Mouse (Mus musculus): ENCODE data around the gene Slc25a13. TPM values are rescaled to one million over a fixed set of nuclear protein-coding genes. Genes with fewer than 3 reads are reported as not detected.

Slc25a13 gene
- polyA plus RNA-seq, 1 experiment from 2014 or later = 25.7 TPM

DNA sequence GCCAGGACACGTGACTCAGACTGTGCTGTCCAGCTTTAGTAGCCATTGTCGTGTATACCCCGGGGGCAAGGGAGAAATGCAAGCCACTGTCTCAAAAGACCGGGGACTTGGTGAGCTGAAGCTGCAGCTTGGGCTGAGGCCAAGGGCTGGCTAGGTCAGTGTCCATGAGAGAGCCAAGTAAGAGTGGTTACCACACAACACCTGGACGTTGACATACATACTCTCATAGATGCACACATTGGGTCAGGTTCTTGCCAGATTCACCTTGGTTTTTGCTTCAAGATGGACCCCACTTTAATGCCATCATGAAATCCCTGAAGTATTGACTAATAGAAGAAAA is 283 bp upstream of the Slc25a13 start:
- ATAC-seq (ENCODE audit: low FRiP score, low read depth) = no peak
- no peaks in the 10 kb centered on the region for H3K27me3 ChIP-seq
- 15% methylated on average over 5 of the region's 5 CpGs for WGBS
- H3K9ac ChIP-seq = peak overlapping the region; percentile 83
- H3K27ac ChIP-seq = 0 out of 2 replicates have a peak overlapping the region, but pooled peaks have one; percentile 44
- no peaks in the 10 kb centered on the region for H3K36me3 ChIP-seq
- peak overlapping the region; percentile 88 for H3K4me2 ChIP-seq (replicated peaks)
- peaks cover 32% of the 10 kb centered on the region for H3K4me1 ChIP-seq
- H3K4me3 ChIP-seq = peak overlapping the region; percentile 73
- H3K9me3 ChIP-seq = no peaks in the 10 kb centered on the region

DNA sequence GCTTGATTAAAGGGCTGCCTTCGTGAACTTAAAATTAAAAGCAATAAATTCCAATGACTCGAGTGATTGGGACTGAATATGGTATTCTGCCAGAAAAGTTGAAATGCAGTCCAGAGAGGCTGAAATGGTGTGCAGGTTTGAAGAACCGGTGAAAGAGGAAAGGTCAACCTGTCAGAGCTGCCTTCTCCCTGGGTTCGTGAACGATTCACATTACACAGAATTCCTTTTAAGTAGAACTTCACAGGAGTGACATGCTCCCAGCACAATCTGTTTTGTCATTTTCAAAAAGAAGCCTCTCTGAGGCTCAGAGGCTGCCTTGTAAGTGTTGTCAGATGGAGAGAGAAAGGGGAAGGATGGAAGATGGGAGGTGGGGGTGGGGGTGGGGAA is 860 bp downstream of the Slc25a13 start:
- H3K4me1 ChIP-seq = peaks cover 31% of the 10 kb centered on the region
- no peaks in the 10 kb centered on the region for H3K27me3 ChIP-seq
- WGBS = 10% methylated on average over 5 of the region's 5 CpGs
- no peaks in the 10 kb centered on the region for H3K36me3 ChIP-seq
- no peaks in the 10 kb centered on the region for H3K9me3 ChIP-seq
- H3K9ac ChIP-seq = peak overlapping the region; percentile 83
- no peak for ATAC-seq (ENCODE audit: low FRiP score, low read depth)
- H3K27ac ChIP-seq = 0 out of 2 replicates have a peak overlapping the region, but pooled peaks have one; percentile 44
- peak overlapping the region; percentile 73 for H3K4me3 ChIP-seq
- peak overlapping the region; percentile 88 for H3K4me2 ChIP-seq (replicated peaks)

DNA sequence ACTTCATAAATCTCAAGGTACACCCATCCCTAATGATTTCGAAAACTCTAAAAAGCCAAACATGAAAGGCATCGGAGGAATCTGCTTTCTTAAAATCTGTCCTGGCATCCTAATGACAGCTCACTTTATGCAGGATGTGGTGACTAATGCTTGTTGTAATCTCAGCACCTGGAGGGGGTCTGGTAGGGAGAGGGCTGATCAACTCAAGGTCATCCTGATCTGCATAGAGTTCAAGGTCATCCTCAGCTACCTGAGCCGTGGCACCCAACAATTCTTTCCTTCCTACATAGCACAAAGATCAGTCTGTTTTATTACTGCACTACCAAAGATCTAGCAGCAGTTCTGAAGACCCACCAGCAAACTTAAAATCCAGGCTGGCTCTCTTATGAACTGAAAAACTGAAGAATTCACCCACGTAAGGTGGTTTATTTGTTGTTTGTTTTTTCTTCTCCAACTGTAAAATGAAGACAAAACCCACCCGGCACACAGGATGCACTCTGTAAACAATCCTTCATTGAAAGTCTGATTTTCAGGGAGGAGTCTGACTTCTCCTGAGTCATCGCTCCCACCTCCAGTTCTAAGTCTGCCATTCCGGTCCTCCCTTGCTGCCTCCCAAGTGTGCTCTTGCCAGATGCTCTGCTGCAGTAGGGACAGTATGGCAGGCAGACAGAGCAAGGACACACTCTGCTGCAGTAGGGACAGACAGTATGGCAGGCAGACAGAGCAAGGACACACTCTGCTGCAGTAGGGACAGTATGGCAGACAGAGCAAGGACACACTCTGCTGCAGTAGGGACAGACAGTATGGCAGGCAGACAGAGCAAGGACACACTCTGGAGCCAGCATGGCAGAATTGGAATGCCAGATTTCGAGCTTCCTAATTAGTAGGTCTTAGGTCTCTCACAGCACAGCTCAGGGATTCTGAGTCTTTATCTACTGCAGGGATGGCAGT is 4.3 kb downstream of the Slc25a13 start:
- Histone ChIP-seq H3K4me3 (no peak overlapping the region), H3K9me3 (no peaks in the 10 kb centered on the region), H3K27me3 (no peaks in the 10 kb centered on the region), H3K4me1 (peaks cover 21% of the 10 kb centered on the region), H3K36me3 (0 out of 2 replicates have a peak, but pooled peaks cover 4% of the 10 kb centered on the region), H3K27ac (no peak overlapping the region), H3K9ac (no peak overlapping the region), H3K4me2 (replicated peaks) (no peak overlapping the region)
- ATAC-seq (ENCODE audit: low FRiP score, low read depth) = no peak
- WGBS = 80% methylated on average over 8 of the region's 8 CpGs

DNA sequence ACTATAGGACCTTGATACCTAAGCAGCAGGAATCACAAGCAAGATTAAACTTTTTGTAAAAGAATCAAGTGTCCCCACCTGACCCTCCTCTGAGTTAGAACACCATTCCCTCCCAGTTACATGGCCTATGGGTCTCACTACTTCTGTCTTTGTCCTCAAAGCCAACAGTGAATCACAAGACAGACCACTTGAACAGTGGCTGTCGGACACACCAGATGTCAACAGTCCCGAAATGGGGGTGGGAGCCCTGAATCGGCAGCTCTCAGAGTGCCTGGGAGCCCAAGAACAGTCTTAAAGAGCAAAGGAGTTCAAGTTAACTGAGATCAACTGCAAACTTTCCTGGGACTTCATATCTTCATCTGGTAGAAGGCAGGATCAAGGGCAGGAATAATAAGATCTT is 5.0 kb downstream of the Slc25a13 start:
- 0 out of 2 replicates have a peak, but pooled peaks cover 5% of the 10 kb centered on the region for H3K36me3 ChIP-seq
- no peaks in the 10 kb centered on the region for H3K27me3 ChIP-seq
- H3K4me2 ChIP-seq (replicated peaks) = no peak overlapping the region
- no peaks in the 10 kb centered on the region for H3K9me3 ChIP-seq
- H3K9ac ChIP-seq = no peak overlapping the region
- no peak for ATAC-seq (ENCODE audit: low FRiP score, low read depth)
- no peak overlapping the region for H3K4me3 ChIP-seq
- H3K27ac ChIP-seq = no peak overlapping the region
- H3K4me1 ChIP-seq = peaks cover 17% of the 10 kb centered on the region
- WGBS = 78% methylated on average over 3 of the region's 3 CpGs

DNA sequence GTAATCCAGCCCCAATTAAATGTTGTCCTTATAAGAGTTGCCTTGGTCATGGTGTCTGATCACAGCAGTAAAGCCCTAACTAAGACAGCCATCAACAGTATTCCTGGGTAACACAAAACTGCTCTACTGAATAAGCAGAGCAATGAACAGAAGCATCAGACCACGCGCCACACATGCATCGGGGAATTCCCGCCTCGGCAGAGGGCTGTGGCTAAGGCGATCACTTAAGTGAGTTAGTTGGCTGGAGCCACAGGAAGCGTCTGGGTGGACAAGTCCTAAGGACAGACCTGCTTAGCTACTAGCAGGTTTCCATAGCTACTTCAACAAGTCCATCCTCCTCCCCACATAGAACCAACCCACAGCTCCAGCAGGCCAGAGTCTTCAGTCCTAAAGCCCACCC is 6.3 kb downstream of the Slc25a13 start:
- WGBS = 96% methylated on average over 7 of the region's 7 CpGs
- ATAC-seq (ENCODE audit: low FRiP score, low read depth) = no peak
- H3K36me3 ChIP-seq = 0 out of 2 replicates have a peak, but pooled peaks cover 5% of the 10 kb centered on the region
- H3K9ac ChIP-seq = no peak overlapping the region
- H3K4me2 ChIP-seq (replicated peaks) = no peak overlapping the region
- H3K27ac ChIP-seq = no peak overlapping the region
- no peaks in the 10 kb centered on the region for H3K9me3 ChIP-seq
- no peaks in the 10 kb centered on the region for H3K27me3 ChIP-seq
- H3K4me3 ChIP-seq = no peak overlapping the region
- peaks cover 8% of the 10 kb centered on the region for H3K4me1 ChIP-seq

DNA sequence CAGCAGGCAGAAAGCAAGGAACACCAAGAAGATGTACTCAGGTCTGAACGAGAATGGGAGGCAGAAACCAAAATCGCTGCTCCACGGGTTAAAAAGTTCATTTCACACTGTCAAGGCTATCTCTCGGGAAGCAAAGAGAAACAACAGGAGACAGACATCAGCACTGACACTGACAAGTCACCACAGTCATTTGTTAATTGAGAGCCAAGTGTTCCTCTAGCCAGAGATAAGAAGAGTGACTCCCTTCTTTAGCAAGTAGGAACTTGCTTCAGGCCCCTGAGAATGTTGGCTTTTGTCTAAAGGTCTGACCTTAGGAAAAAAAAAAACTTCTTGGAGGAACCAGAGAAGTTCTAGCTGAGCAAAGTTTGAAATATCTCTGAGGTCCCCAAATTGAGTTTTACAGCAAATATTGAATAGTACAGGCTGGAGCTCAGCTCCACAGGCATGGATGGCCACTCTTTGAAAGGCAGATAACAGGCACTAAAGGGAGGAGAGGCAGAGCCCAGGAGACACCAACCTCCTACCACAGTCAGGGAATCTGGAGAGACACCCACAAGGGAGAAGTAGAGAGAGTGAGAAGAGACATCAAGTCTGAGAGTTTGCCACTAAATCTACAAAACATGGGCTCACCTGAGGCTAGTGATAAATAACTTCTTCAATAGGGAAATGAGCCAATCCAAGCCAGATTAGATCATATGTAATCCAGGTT is 8.5 kb downstream of the Slc25a13 start:
- H3K4me1 ChIP-seq = peaks cover 6% of the 10 kb centered on the region; the same call in 1 of the 2 replicates
- H3K9me3 ChIP-seq = no peaks in the 10 kb centered on the region
- no peak overlapping the region for H3K9ac ChIP-seq
- no peak overlapping the region for H3K4me2 ChIP-seq (replicated peaks)
- H3K36me3 ChIP-seq = 0 out of 2 replicates have a peak, but pooled peaks cover 5% of the 10 kb centered on the region
- H3K27ac ChIP-seq = no peak overlapping the region
- ATAC-seq (ENCODE audit: low FRiP score, low read depth) = no peak
- 66% methylated on average over 4 of the region's 4 CpGs for WGBS
- H3K4me3 ChIP-seq = no peak overlapping the region
- H3K27me3 ChIP-seq = no peaks in the 10 kb centered on the region

DNA sequence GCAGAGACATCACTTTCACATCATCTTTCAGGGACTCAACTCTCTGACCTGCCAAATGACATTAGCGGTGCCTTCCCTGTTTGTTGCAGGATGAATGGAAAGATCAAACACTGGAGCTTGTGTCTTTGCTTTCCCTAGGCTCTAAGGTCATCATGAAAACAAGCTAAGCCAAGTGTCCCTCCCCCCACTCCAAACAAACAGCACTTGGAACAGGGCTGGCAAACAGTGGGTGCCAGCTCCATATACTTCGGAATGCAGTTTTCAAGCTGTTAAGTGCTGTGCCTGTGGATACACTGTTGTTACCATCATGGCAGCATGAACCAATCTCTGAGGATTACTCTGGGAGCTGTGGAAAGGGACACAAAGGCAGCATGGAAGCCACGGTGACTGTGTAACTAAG is 9.1 kb downstream of the Slc25a13 start:
- no peak overlapping the region for H3K27ac ChIP-seq
- no peaks in the 10 kb centered on the region for H3K27me3 ChIP-seq
- WGBS = 72% methylated on average over 3 of the region's 3 CpGs
- H3K36me3 ChIP-seq = 0 out of 2 replicates have a peak, but pooled peaks cover 5% of the 10 kb centered on the region
- H3K9ac ChIP-seq = no peak overlapping the region
- H3K9me3 ChIP-seq = no peaks in the 10 kb centered on the region
- H3K4me3 ChIP-seq = no peak overlapping the region
- peaks cover 6% of the 10 kb centered on the region; the same call in 1 of the 2 replicates for H3K4me1 ChIP-seq
- no peak overlapping the region for H3K4me2 ChIP-seq (replicated peaks)
- ATAC-seq (ENCODE audit: low FRiP score, low read depth) = no peak

DNA sequence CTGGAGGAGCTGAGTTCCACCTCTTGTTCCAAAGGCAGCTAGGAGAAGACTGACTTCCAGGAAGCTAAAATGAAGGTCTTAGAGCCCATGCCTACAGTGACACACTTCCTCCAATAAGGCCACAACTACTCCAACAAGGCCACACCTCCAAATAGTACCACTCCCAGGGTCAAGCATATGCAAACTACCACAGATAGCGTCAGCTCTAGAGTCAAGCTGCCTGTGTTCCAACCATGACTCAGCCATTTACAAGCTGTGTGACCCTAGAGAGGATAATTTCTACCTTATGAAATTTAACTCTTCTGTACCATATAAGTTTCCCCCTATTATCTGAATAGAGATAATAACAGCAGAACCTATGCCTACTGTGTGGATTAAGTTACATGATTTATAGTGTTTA is 9.6 kb downstream of the Slc25a13 start:
- H3K9ac ChIP-seq = no peak overlapping the region
- ATAC-seq (ENCODE audit: low FRiP score, low read depth) = no peak
- no peak overlapping the region for H3K4me3 ChIP-seq
- H3K27ac ChIP-seq = no peak overlapping the region
- H3K4me1 ChIP-seq = peaks cover 6% of the 10 kb centered on the region; the same call in 1 of the 2 replicates
- no peaks in the 10 kb centered on the region for H3K27me3 ChIP-seq
- H3K4me2 ChIP-seq (replicated peaks) = no peak overlapping the region
- WGBS = 76% methylated on average over 1 of the region's 1 CpGs
- H3K9me3 ChIP-seq = no peaks in the 10 kb centered on the region
- 0 out of 2 replicates have a peak, but pooled peaks cover 5% of the 10 kb centered on the region for H3K36me3 ChIP-seq

DNA sequence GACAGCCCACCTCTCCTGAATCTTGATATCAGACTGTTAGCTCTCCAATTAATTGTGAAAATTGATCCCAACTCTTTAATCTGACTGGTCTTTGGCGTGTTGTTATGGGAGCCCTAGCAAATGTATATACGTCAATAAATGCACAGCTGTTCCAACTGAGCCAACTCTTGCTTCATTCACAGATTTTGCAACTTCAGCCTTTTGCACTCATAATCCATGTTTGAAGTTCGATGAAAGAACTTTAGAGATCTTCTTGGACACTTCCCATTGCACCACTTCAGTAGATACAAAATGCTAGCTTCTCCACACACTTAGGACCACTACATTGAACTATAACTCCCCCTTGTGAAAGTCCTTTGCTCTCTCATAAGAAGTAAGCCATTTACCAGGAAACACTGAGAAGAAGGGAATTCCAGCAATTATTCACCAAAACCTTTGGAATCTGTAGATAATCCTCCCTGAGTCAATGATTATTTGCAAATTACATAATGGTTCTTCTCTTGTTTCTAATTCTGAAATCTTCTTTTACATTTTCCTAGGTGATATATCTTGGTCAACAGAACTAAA is 11.3 kb downstream of the Slc25a13 start:
- Histone ChIP-seq H3K27me3 (no peaks in the 10 kb centered on the region), H3K36me3 (peaks cover 7% of the 10 kb centered on the region; the same call in 1 of the 2 replicates), H3K4me3 (no peak overlapping the region), H3K27ac (no peak overlapping the region), H3K9ac (no peak overlapping the region), H3K4me2 (replicated peaks) (no peak overlapping the region), H3K9me3 (no peaks in the 10 kb centered on the region), H3K4me1 (no peaks in the 10 kb centered on the region)
- 83% methylated on average over 3 of the region's 3 CpGs for WGBS
- ATAC-seq (ENCODE audit: low FRiP score, low read depth) = no peak

DNA sequence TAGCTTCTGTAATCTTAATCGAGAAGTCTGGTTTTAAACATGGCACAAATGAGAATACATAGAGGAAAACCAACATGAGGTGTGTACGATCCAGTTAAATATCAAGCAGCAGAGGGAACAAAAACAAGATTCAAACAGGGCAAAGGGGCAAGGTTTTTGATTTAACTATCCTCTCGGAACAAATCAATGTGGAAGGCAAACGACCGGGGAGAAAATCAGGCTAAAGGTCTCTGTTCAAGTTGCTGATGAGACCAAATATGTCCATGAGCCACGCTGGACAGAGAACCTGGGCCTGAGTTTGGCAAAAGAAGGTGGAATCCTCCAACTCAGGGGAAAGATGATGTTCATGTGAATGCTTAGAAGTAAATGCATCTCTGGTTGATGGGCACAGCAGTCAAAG is 14.5 kb downstream of the Slc25a13 start:
- Histone ChIP-seq H3K9me3 (no peaks in the 10 kb centered on the region), H3K4me2 (replicated peaks) (no peak overlapping the region), H3K9ac (no peak overlapping the region), H3K36me3 (peaks cover 5% of the 10 kb centered on the region; the same call in 1 of the 2 replicates), H3K27me3 (no peaks in the 10 kb centered on the region), H3K27ac (no peak overlapping the region), H3K4me1 (peaks cover 4% of the 10 kb centered on the region), H3K4me3 (no peak overlapping the region)
- WGBS = 88% methylated on average over 6 of the region's 6 CpGs
- no peak for ATAC-seq (ENCODE audit: low FRiP score, low read depth)

DNA sequence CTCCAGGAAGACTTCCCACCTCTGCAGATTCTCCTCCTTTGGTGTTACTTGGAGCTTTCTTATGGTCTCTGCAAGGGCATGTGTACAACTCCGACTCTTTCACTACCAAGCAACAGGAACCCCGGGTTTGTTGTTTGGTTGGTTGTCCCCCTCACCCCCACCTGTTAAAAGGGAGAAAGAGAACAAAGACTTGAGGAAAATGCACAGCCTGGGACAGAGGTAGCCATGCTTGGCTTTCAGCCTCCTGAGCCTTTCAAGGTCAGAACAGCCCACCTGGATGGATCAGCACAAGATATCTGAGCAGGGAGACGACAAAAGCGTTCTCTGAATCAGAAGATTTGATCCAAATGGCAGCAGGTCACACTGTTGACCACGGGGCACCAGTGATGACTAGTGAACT is 15.0 kb downstream of the Slc25a13 start:
- Histone ChIP-seq H3K4me2 (replicated peaks) (no peak overlapping the region), H3K9me3 (no peaks in the 10 kb centered on the region), H3K9ac (no peak overlapping the region), H3K4me3 (no peak overlapping the region), H3K4me1 (peaks cover 9% of the 10 kb centered on the region), H3K27ac (no peak overlapping the region), H3K27me3 (no peaks in the 10 kb centered on the region), H3K36me3 (peaks cover 5% of the 10 kb centered on the region; the same call in 1 of the 2 replicates)
- no peak for ATAC-seq (ENCODE audit: low FRiP score, low read depth)
- WGBS = 91% methylated on average over 5 of the region's 5 CpGs
